Mouse (Mus musculus) olfactory bulb, adult 2 months (tissue): ENCODE results near the gene Ppp2r1a. TPM values are rescaled to one million over a fixed set of nuclear protein-coding genes. Genes with fewer than 3 reads are reported as not detected.

Source experiments
- H3K27ac ChIP-seq: fragments of 200-500 bp; 2 replicates; pipeline ENCODE4 v1.5.1; 2012; ENCODE audit warnings: low read depth, low read length; ENCODE audit not compliant: insufficient read depth
- H3K4me1 ChIP-seq: fragments of 200-500 bp; 2 replicates; pipeline ENCODE4 v1.6.1; 2012; ENCODE audit warnings: low read length; ENCODE audit not compliant: control insufficient read depth, insufficient read depth
- H3K4me3 ChIP-seq: fragments of 200-500 bp; 2 replicates; pipeline ENCODE4 v1.5.1; 2012; ENCODE audit warnings: mild to moderate bottlenecking, low read depth, low read length, moderate library complexity; ENCODE audit not compliant: insufficient read depth
- CTCF ChIP-seq: fragments of 200-500 bp; IDR thresholded peaks from 2 replicates; pipeline ENCODE4 v1.5.1; 2012; ENCODE audit warnings: low read depth, mild to moderate bottlenecking, low read length, moderate library complexity; ENCODE audit not compliant: insufficient read depth
- POLR2A ChIP-seq: fragments of 200-500 bp; IDR thresholded peaks from 2 replicates; pipeline ENCODE4 v1.6.1; 2012; ENCODE audit warnings: mild to moderate bottlenecking, low read depth, low read length, moderate library complexity; ENCODE audit not compliant: insufficient read depth
- WGBS: fragments of 180-500 bp; shearing (Covaris S2); methylation state at CpG from one replicate; pipeline ENCODE4 v1.1.7; 2018; 5-methylcytosine and 5-hydroxymethylcytosine counted together
- polyA plus RNA-seq: library from polyadenylated mRNA; stranded (reverse); fragments of >200 nt; gene quantifications from 2 replicates; pipeline ENCODE4 v1.2.4, GENCODE M21; 2012; ENCODE audit warnings: low replicate concordance; ENCODE audit not compliant: missing spikeins, insufficient read depth, insufficient read length

Ppp2r1a gene
- polyA plus RNA-seq, 1 experiment = 169 TPM

DNA sequence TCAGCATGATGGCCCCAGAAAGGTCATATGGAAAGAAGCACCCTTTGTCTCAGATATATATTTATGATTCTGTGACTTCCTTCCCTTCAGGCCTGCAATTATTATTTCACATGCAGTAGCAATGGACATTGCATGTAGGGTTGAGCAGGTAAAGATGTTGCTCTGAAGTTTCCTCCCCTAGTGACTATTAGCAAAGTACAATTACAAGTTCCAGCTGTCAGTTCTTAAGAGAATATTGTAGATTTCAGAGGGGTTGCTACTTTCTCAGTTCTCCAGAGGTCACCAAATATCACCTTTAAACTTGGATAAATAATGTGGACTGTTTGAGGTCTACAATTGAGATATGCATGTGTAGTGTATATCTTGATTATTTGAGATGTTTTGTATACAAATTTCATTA is 51.3 kb downstream of the Ppp2r1a start, which contains the start of gene Vmn1r233:
Gene Vmn1r233, minus strand, starts transcription at position 101 of the 400 bp plus-strand sequence.
- Histone ChIP-seq H3K4me3 (no peak within 1 kb of the TSS), H3K27ac (no peak within 1 kb of the TSS), H3K4me1 (no peaks in the 10 kb centered on the region)
- TF ChIP-seq POLR2A (no peak), CTCF (no peak)

- WGBS = 5% methylated on average over 36 of the region's 36 CpGs
- H3K4me3 ChIP-seq = peak within 1 kb of the TSS; percentile 77
- TF ChIP-seq CTCF (no peak), POLR2A (0 out of 2 replicates have a peak, but pooled peaks have one; percentile 43)
- H3K4me1 ChIP-seq = no peaks in the 10 kb centered on the region
- peak within 1 kb of the TSS; percentile 70 for H3K27ac ChIP-seq
Measured at GRCm38 (mm10) chr17:21008382-21009331, 63.5 kb downstream of the Ppp2r1a start, which contains the start of gene Zfp160. Gene Zfp160 (plus strand): TSS chr17:21008903.

DNA sequence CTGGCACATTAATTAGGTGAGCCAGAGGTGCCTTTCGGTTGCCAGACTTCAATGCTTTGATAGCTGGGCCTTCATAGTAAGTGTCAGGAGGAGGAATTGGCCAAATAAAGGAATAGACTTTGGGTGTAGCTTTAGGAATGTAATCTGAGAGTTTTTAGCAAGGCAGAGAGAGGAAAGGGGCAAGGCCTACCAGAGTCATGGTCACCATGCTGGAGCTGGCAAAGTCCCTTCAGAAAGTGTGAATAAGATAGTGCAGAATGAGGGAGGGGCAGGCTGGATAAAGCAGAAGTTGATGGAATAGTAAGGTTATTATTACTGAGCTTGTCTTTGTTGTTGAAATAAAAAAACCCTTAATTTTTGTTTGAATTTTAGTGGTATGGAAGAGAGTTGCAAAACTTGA is 64.6 kb downstream of the Ppp2r1a start:
- no peak overlapping the region for H3K27ac ChIP-seq
- H3K4me1 ChIP-seq = no peaks in the 10 kb centered on the region
- no peak for TF ChIP-seq CTCF
- TF ChIP-seq POLR2A = no peak
- WGBS = 2% methylated on average over 1 of the region's 1 CpGs
- 0 out of 2 replicates have a peak overlapping the region, but pooled peaks have one; percentile 77 for H3K4me3 ChIP-seq

Other genes starting within 250 kb of the Ppp2r1a start
- gene Vmn1r227, start 215.5 kb upstream of the Ppp2r1a start, polyA plus RNA-seq = not detected in 2 replicates
- not detected in 2 replicates for gene Vmn1r228, start 159.2 kb upstream of the Ppp2r1a start, polyA plus RNA-seq
- gene Vmn1r229, start 133.8 kb upstream of the Ppp2r1a start, polyA plus RNA-seq = not detected in 2 replicates
- not detected in 2 replicates for gene Vmn1r230, start 104.9 kb upstream of the Ppp2r1a start, polyA plus RNA-seq
- gene Vmn1r231, start 40.2 kb upstream of the Ppp2r1a start, polyA plus RNA-seq = not detected in 2 replicates
- gene Vmn1r232, start 25.6 kb upstream of the Ppp2r1a start, polyA plus RNA-seq = not detected in 2 replicates
- not detected in 2 replicates for gene Vmn1r233, start 51.2 kb downstream of the Ppp2r1a start, polyA plus RNA-seq
- not detected in 2 replicates for gene Zfp160, start 63.6 kb downstream of the Ppp2r1a start, polyA plus RNA-seq